Mouse (Mus musculus) thymus, adult 2 months (tissue): Measurements from ENCODE around the gene Gm14440. TPM values are rescaled to one million over a fixed set of nuclear protein-coding genes. Genes with fewer than 3 reads are reported as not detected.
"Not testable (repeated sequence)": the region's sequence is repeated elsewhere in the genome, so short reads cannot be mapped to it uniquely, and the experiment has no call there.

ENCODE experiments used
- DNase-seq: peaks from one replicate; pipeline ENCODE4 v3.0.0; 2021
- H3K27ac ChIP-seq: fragments of 200-500 bp; 2 replicates; pipeline ENCODE4 v1.5.1; 2012; ENCODE audit warnings: low read length, control low read depth; ENCODE audit not compliant: control insufficient read depth, insufficient read depth
- H3K27me3 ChIP-seq: fragments of 200-500 bp; 2 replicates; pipeline ENCODE4 v1.6.1; 2012; ENCODE audit warnings: mild to moderate bottlenecking, low read length, moderate library complexity, mixed read lengths; ENCODE audit not compliant: control insufficient read depth, insufficient read depth
- H3K36me3 ChIP-seq: fragments of 200-500 bp; 2 replicates; pipeline ENCODE4 v1.6.1; 2012; ENCODE audit warnings: mild to moderate bottlenecking, low read length, moderate library complexity; ENCODE audit not compliant: control insufficient read depth, insufficient read depth
- H3K4me1 ChIP-seq: fragments of 200-500 bp; replicated peaks from 2 replicates; pipeline ENCODE4 v1.6.1; 2012; ENCODE audit warnings: low read length; ENCODE audit not compliant: control insufficient read depth, insufficient read depth
- H3K4me3 ChIP-seq: fragments of 200-500 bp; 2 replicates; pipeline ENCODE4 v1.5.1; 2012; ENCODE audit warnings: mild to moderate bottlenecking, low read length, control low read depth, moderate library complexity; ENCODE audit not compliant: control insufficient read depth, insufficient read depth
- WGBS: fragments of 180-500 bp; shearing (Covaris S2); methylation state at CpG from one replicate; pipeline ENCODE4 v1.1.7; 2018; 5-methylcytosine and 5-hydroxymethylcytosine counted together
- polyA plus RNA-seq: library from polyadenylated mRNA; depleted of rRNA; stranded (reverse); fragments of >200 nt; gene quantifications from 2 replicates; pipeline ENCODE4 v1.2.3, GENCODE M21; 2012; rRNA removed

Gene Gm14440
- polyA plus RNA-seq, result not detected in 2 replicates

DNA sequence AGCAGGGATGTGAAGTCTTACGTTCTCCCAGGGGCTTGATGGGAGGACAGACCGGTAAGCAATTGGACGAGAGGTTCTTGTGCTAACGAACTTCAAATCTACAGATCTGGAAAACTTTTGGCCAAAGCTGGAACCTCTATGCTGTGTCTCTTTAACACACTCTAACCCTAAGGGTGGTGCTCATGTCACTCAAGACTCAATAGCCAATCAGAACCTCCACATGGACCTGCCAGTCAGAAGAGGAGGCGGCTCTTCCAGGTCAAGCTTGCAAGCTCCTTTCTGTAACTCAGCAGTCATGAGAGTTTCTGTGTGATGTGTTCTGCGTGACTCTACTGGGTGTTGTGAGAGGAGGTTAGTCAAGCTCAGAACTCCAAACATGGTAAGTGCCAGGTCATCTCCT lies at the start of gene Gm14440:
TSS of gene Gm14440 (plus strand) at position 301 of the 400 bp plus-strand sequence.
- not testable (repeated sequence) for H3K36me3 ChIP-seq, H3K27ac ChIP-seq, DNase-seq, H3K27me3 ChIP-seq, H3K4me3 ChIP-seq, H3K4me1 ChIP-seq
- no CpG with 5 or more reads among the region's 6 CpGs for WGBS

Other genes starting within 250 kb of the Gm14440 start
- not detected in 2 replicates for gene Gm14393, start 207.3 kb upstream of the Gm14440 start, polyA plus RNA-seq
- gene Gm14399, start 133.1 kb upstream of the Gm14440 start, polyA plus RNA-seq, result 0.93 and 2.0 TPM in 2 replicates
- gene Gm14443, start 99.3 kb upstream of the Gm14440 start, polyA plus RNA-seq, result 0.06 and 0.09 TPM in 2 replicates
- 7.3 and 7.7 TPM in 2 replicates for gene Gm14391, start 68.2 kb upstream of the Gm14440 start, polyA plus RNA-seq
- 2.7 and 3.0 TPM in 2 replicates for gene Gm4631, start 63.1 kb downstream of the Gm14440 start, polyA plus RNA-seq
- 0.83 and 1.9 TPM in 2 replicates for gene Zfp968, start 97.3 kb downstream of the Gm14440 start, polyA plus RNA-seq
- gene Gm4724, start 160.7 kb downstream of the Gm14440 start, polyA plus RNA-seq, result 6.5 and 8.9 TPM in 2 replicates
- gene Zfp965, start 194.9 kb downstream of the Gm14440 start, polyA plus RNA-seq, result 0.75 and 0.82 TPM in 2 replicates